Mouse (Mus musculus): ENCODE results near the gene Cmc4. TPM values are rescaled to one million over a fixed set of nuclear protein-coding genes. Genes with fewer than 3 reads are reported as not detected.

Gene Cmc4
- 10 to 100 TPM in 3 of 4 experiments, 1 to 10 TPM in 1; 9.2 to 14.2 (median 11.5) TPM for total RNA-seq (2022)

- peak; percentile 67 to 82 for DNase-seq (ENCODE audit: low spot score in 2 of 2)
Observed at GRCm38 (mm10) chrX:75415936-75416785, at the start of gene Cmc4, which contains the start of the genes Mtcp1 and Brcc3. Gene Cmc4 (minus strand): TSS chrX:75416584. Gene Mtcp1 (minus strand): TSS chrX:75416588. Gene Brcc3 (plus strand): TSS chrX:75416628.

GRCm38 (mm10) chrX:75454597-75454996 lies 38.2 kb upstream of the Cmc4 start:
- DNase-seq (ENCODE audit: low spot score in 2 of 2): no peak

GRCm38 (mm10) chrX:75409711-75410110 lies 6.7 kb downstream of the Cmc4 start:
- DNase-seq (ENCODE audit: low spot score in 2 of 2): no peak

DNA sequence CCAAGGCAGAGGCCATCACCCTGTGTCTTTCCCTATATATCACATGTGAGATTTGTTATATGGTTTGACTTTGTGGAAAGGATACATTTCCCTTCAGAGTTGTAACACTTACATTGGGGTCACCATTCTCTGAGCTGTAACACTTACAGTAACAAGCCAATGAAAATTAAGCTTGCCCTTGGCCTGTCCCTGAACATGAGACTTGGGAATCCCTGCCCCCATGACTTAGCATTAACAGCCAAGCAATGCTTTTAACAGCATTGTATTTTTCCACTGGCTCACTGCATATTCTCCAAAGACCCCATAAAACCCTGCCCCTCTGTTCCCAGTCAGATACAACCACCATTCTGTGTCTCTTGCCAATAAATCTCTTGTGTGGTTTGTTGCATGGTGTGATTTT lies 13.0 kb downstream of the Cmc4 start:
- DNase-seq (ENCODE audit: low spot score in 2 of 2): no peak

- DNase-seq (ENCODE audit: low spot score in 2 of 2): no peak
Observed at GRCm38 (mm10) chrX:75402668-75403067, 13.7 kb downstream of the Cmc4 start.

DNA sequence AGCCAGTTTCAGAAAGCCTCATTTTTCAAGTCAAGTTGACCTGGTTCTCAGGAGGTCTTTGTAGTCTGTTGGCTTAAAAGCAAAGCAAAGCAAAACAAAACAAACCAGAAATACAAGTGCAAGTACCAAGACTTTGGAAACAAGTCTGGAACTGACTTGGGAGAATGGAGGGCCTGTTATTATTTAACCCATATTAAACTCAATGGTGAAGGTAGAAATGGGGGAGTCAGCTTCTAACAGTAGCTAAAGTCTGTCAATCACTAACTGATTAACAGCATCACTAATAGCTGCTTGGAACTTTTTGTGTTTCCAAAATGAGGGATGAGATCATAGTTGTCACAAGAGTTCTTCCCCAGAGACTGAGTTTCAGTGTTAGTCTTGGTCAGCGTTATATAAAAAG lies 16.9 kb downstream of the Cmc4 start:
- DNase-seq (ENCODE audit: low spot score in 2 of 2): no peak

- DNase-seq (ENCODE audit: low spot score in 2 of 2): peak; percentile 18 to 48
Observed at GRCm38 (mm10) chrX:75382195-75382771, 34.1 kb downstream of the Cmc4 start, which contains the start of the genes Fundc2 and F8. Gene Fundc2 (plus strand): TSS chrX:75382399. Gene F8 (minus strand): TSS chrX:75382615.

DNA sequence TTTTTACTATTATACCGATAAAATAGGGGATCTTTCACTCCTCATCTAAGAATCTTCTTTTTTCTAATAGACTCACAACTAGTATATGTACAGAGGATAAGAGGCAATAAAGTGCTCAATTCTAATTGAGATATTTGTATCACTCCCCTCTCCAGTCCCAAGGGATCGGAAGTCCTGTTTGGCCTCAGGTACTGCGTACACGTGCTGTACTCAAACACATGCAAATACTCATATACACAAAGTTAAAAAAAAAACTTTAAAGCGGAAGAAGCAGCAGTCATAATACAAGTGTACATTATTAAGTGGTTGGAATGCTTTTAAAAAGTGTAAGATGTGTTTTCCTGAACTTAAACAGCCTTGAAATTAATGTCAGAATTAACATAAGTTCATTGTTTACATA lies 34.7 kb downstream of the Cmc4 start:
- DNase-seq (ENCODE audit: low spot score in 2 of 2): no peak

DNA sequence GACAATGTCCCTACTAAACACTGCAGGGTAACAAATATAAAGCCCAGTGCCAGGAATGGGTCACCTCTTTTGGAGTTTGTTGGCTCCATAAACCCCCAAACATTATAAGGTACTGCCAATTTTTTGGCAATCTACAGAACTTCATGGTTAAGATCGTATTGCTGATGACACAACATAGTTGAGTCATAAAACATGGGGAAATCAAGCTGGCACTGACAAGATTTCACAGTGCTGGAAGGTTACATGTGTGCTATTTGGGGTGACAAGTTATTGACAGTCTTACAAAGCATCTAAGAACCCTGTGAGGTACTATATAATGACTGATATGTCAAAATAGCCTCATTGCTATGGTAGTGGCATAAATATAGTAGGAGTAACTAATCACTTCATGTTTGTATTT lies 35.2 kb downstream of the Cmc4 start:
- no peak for DNase-seq (ENCODE audit: low spot score in 2 of 2)

- no peak for DNase-seq (ENCODE audit: low spot score in 2 of 2)
Observed at GRCm38 (mm10) chrX:75376815-75377214, 39.6 kb downstream of the Cmc4 start.

GRCm38 (mm10) chrX:75372666-75373425 lies 43.5 kb downstream of the Cmc4 start:
- no peak for DNase-seq (ENCODE audit: low spot score in 2 of 2)

GRCm38 (mm10) chrX:75370197-75370596 lies 46.2 kb downstream of the Cmc4 start:
- no peak for DNase-seq (ENCODE audit: low spot score in 2 of 2)

Other genes starting within 250 kb of the Cmc4 start
- gene Fundc2, start 34.2 kb downstream of the Cmc4 start, total RNA-seq (2022): 10 to 100 TPM; 59.6 to 69.1 (median 62.8) TPM
- 1 to 10 TPM; 2.0 to 3.0 (median 2.7) TPM for gene F8, start 34.0 kb downstream of the Cmc4 start, total RNA-seq (2022)
- gene Mtcp1, start within 50 bp of the Cmc4 start, total RNA-seq (2022): 1 to 10 TPM; 7.4 to 8.0 (median 7.8) TPM
- gene Brcc3, start within 50 bp of the Cmc4 start, total RNA-seq (2022): 10 to 100 TPM; 32.7 to 38.7 (median 37.5) TPM
- 10 to 100 TPM; 66.0 to 69.9 (median 67.9) TPM for gene Vbp1, start 97.7 kb upstream of the Cmc4 start, total RNA-seq (2022)
- 10 to 100 TPM; 34.0 to 44.0 (median 36.2) TPM for gene Rab39b, start 161.6 kb upstream of the Cmc4 start, total RNA-seq (2022)

All from left cerebral cortex, adult 8-10 months (tissue).